Mouse (Mus musculus) liver, postnatal 0 days (tissue): ENCODE measurements around the gene Senp6. TPM values are rescaled to one million over a fixed set of nuclear protein-coding genes. Genes with fewer than 3 reads are reported as not detected.

Experiments used
- ATAC-seq: fragments of 200-750 bp; cut with Nextera tagmentation; 2 replicates; pipeline ENCODE4 v1.8.0; 2017; ENCODE audit warnings: mild to moderate bottlenecking, moderate library complexity
- DNase-seq: peaks from one replicate; pipeline ENCODE4 v3.0.0-alpha.2; 2016
- H3K27ac ChIP-seq: fragments of 300-500 bp; sonication (generic); 2 replicates; pipeline ENCODE4 v1.5.1; 2014; ENCODE audit warnings: antibody characterized with exemption, moderate library complexity, mild to moderate bottlenecking, low read depth
- H3K27me3 ChIP-seq: fragments of 300-500 bp; sonication (generic); 2 replicates; pipeline ENCODE4 v1.6.1; 2014; ENCODE audit warnings: low read length, control low read depth, mixed read lengths; ENCODE audit not compliant: insufficient read depth
- H3K36me3 ChIP-seq: fragments of 300-500 bp; sonication (generic); replicated peaks from 2 replicates; pipeline ENCODE4 v1.6.1; 2014; ENCODE audit warnings: mild to moderate bottlenecking, control low read depth, low read length, moderate library complexity, mixed read lengths; ENCODE audit not compliant: insufficient read depth
- H3K4me1 ChIP-seq: fragments of 300-500 bp; sonication (generic); 2 replicates; pipeline ENCODE4 v1.6.1; 2014; ENCODE audit warnings: antibody characterized with exemption, mild to moderate bottlenecking, control low read depth; ENCODE audit not compliant: insufficient read depth
- H3K4me2 ChIP-seq: fragments of 300-500 bp; sonication (generic); 2 replicates; pipeline ENCODE4 v1.6.1; 2014; ENCODE audit warnings: low read depth, mild to moderate bottlenecking, low read length, moderate library complexity, mixed read lengths
- H3K4me3 ChIP-seq: fragments of 300-500 bp; sonication (generic); 2 replicates; pipeline ENCODE4 v1.5.1; 2014; ENCODE audit warnings: low read depth, low read length
- H3K9ac ChIP-seq: fragments of 300-500 bp; sonication (generic); replicated peaks from 2 replicates; pipeline ENCODE4 v1.6.1; 2014; ENCODE audit warnings: mild to moderate bottlenecking, moderate library complexity
- H3K9me3 ChIP-seq: fragments of 300-500 bp; sonication (generic); 2 replicates; pipeline ENCODE4 v1.6.1; 2016; ENCODE audit warnings: mild to moderate bottlenecking, control low read depth, low read length, mixed read lengths
- CTCF ChIP-seq: sonication (generic); IDR thresholded peaks from 2 replicates; pipeline ENCODE4 v1.5.1; 2016; ENCODE audit warnings: antibody characterized with exemption, low read depth
- EP300 ChIP-seq: IDR thresholded peaks from 2 replicates; pipeline ENCODE4 v1.6.1; 2016; ENCODE audit warnings: antibody characterized with exemption, low read depth, mild to moderate bottlenecking
- WGBS: fragments of 180-500 bp; shearing (Covaris S2); extraction: QIAGEN DNeasy Blood & Tissue Kit; methylation state at CpG from one replicate; pipeline ENCODE4 v1.1.7; 2014; ENCODE audit not compliant: insufficient replicate concordance; 5-methylcytosine and 5-hydroxymethylcytosine counted together
- polyA plus RNA-seq: library from polyadenylated mRNA; unstranded; fragments of >200 nt; fragmentation: Nextera tagmentation; extraction: Ambion mirVana; gene quantifications from 2 replicates; pipeline ENCODE4 v1.2.1, GENCODE M21; 2015

Gene Senp6
- polyA plus RNA-seq, 1 experiment from 2014 or later: 15.7 TPM

- Histone ChIP-seq H3K9me3 (no peaks in the 10 kb centered on the region), H3K27ac (no peak overlapping the region), H3K4me1 (peaks cover 4% of the 10 kb centered on the region; the same call in 1 of the 2 replicates), H3K27me3 (no peaks in the 10 kb centered on the region), H3K9ac (no peak overlapping the region), H3K4me2 (no peak overlapping the region), H3K4me3 (no peak overlapping the region), H3K36me3 (no peaks in the 10 kb centered on the region)
- ATAC-seq: no peak
- 80% methylated on average over 12 of the region's 12 CpGs for WGBS
- DNase-seq: peak; percentile 17
- TF ChIP-seq EP300 (no peak), CTCF (no peak)
Observed at GRCm38 (mm10) chr9:80157840-80158465, 91.2 kb downstream of the Senp6 start.

- 79% methylated on average over 5 of the region's 5 CpGs for WGBS
- Histone ChIP-seq H3K9ac (no peak overlapping the region), H3K9me3 (no peaks in the 10 kb centered on the region), H3K36me3 (no peaks in the 10 kb centered on the region), H3K4me2 (no peak overlapping the region), H3K27ac (no peak overlapping the region), H3K27me3 (no peaks in the 10 kb centered on the region), H3K4me1 (peaks cover 4% of the 10 kb centered on the region; the same call in 1 of the 2 replicates), H3K4me3 (no peak overlapping the region)
- no peak for DNase-seq
- no peak for ATAC-seq
- TF ChIP-seq CTCF (no peak), EP300 (no peak)
Observed at GRCm38 (mm10) chr9:80158937-80159336, 92.2 kb downstream of the Senp6 start.

GRCm38 (mm10) chr9:80161451-80161850 lies 94.7 kb downstream of the Senp6 start:
- no peak overlapping the region for H3K9ac ChIP-seq
- no peak overlapping the region for H3K4me2 ChIP-seq
- H3K36me3 ChIP-seq: no peaks in the 10 kb centered on the region
- no peak overlapping the region for H3K4me3 ChIP-seq
- H3K9me3 ChIP-seq: no peaks in the 10 kb centered on the region
- no peak for TF ChIP-seq CTCF
- TF ChIP-seq EP300: no peak
- H3K27me3 ChIP-seq: no peaks in the 10 kb centered on the region
- WGBS: 80% methylated on average over 4 of the region's 4 CpGs
- ATAC-seq: no peak
- no peak for DNase-seq
- peaks cover 7% of the 10 kb centered on the region for H3K4me1 ChIP-seq
- no peak overlapping the region for H3K27ac ChIP-seq

GRCm38 (mm10) chr9:80163126-80163723 lies 96.5 kb downstream of the Senp6 start:
- H3K4me1 ChIP-seq: peaks cover 4% of the 10 kb centered on the region
- H3K9me3 ChIP-seq: no peaks in the 10 kb centered on the region
- no peak overlapping the region for H3K4me2 ChIP-seq
- no peak overlapping the region for H3K4me3 ChIP-seq
- H3K9ac ChIP-seq: no peak overlapping the region
- TF ChIP-seq EP300 (no peak), CTCF (no peak)
- H3K27ac ChIP-seq: no peak overlapping the region
- no peaks in the 10 kb centered on the region for H3K36me3 ChIP-seq
- no peaks in the 10 kb centered on the region for H3K27me3 ChIP-seq
- WGBS: 41% methylated on average over 4 of the region's 4 CpGs
- DNase-seq: no peak
- ATAC-seq: no peak

GRCm38 (mm10) chr9:80164191-80164590 lies 97.5 kb downstream of the Senp6 start:
- no peaks in the 10 kb centered on the region for H3K36me3 ChIP-seq
- H3K4me3 ChIP-seq: peak overlapping the region; percentile 74
- peaks cover 3% of the 10 kb centered on the region for H3K4me1 ChIP-seq
- DNase-seq (no peak), ATAC-seq (peak; percentile 0; the same call in 1 of the 2 replicates)
- H3K9me3 ChIP-seq: no peaks in the 10 kb centered on the region
- H3K27ac ChIP-seq: no peak overlapping the region
- peak overlapping the region; percentile 84 for H3K4me2 ChIP-seq
- 5% methylated on average over 13 of the region's 13 CpGs for WGBS
- TF ChIP-seq CTCF: no peak
- no peak for TF ChIP-seq EP300
- H3K9ac ChIP-seq: no peak overlapping the region
- no peaks in the 10 kb centered on the region for H3K27me3 ChIP-seq

GRCm38 (mm10) chr9:80164611-80165474 lies 98.1 kb downstream of the Senp6 start, which contains the start of gene Myo6:
TSS of gene Myo6 (plus strand) at chr9:80165031.
- peak within 1 kb of the TSS; percentile 92 for H3K27ac ChIP-seq
- H3K9me3 ChIP-seq: no peaks in the 10 kb centered on the region

More at GRCm38 (mm10) chr9:80164611-80165474, 98.1 kb downstream of the Senp6 start, which contains the start of gene Myo6:
- DNase-seq: peak; percentile 96
- H3K4me1 ChIP-seq: peaks cover 3% of the 10 kb centered on the region
- peak within 1 kb of the TSS; percentile 78 for H3K9ac ChIP-seq
- WGBS: under 1% methylated on average over 66 of the region's 69 CpGs
- H3K4me2 ChIP-seq: peak within 1 kb of the TSS; percentile 84
- ATAC-seq: peak; percentile 98
- peak within 1 kb of the TSS; percentile 74 for H3K4me3 ChIP-seq
- no peaks in the 10 kb centered on the region for H3K27me3 ChIP-seq
- TF ChIP-seq CTCF: no peak
- no peak for TF ChIP-seq EP300
- no peaks in the 10 kb centered on the region for H3K36me3 ChIP-seq
